ENCODE assay signal across 8 mouse cellular contexts in the genomic region with DNA sequence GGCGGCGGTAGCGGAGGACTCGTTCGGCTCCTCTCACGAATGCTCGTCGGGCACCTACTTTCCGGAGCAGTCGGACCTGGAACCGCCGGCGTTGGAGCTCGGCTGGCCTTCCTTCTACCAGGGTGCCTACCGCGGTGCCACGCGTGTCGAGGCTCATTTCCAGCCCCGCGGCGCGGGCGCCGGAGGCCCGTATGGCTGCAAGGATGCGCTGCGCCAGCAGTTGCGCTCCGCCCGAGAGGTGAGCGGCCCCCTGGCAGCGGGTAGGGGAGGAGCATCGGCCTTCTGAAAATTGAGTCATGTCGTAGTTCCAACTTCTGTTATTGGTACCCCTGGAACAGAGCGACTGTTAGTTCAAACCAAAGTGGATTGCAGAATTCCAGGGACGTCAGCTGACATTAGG. TPM values are rescaled to one million over a fixed set of nuclear protein-coding genes. Genes with fewer than 3 reads are reported as not detected.
DNase-seq lines count a peak whose midpoint lies in the region; ATAC-seq and TF ChIP-seq lines count a peak whose summit lies in the region.

No protein-coding gene starts in this region.

- no peaks in the 10 kb centered on the region for H3K9me3 ChIP-seq in heart, embryonic 11.5 days (replicated peaks; ENCODE audit: control insufficient read depth, low read length)
- H3K9me3 ChIP-seq in ES-Bruce4 (replicated peaks; ENCODE audit: control insufficient read depth, insufficient read depth, low read length, poor library complexity, severe bottlenecking) = no peaks in the 10 kb centered on the region
- no peaks in the 10 kb centered on the region for H3K9me3 ChIP-seq in embryonic facial prominence, embryonic 11.5 days (replicated peaks; ENCODE audit: control insufficient read depth, low read length)
- no peaks in the 10 kb centered on the region for H3K9me3 ChIP-seq in hindbrain, postnatal 0 days (ENCODE audit: low read length)
- H3K9me3 ChIP-seq in stomach, postnatal 0 days (ENCODE audit: control insufficient read depth, low read length) = no peaks in the 10 kb centered on the region

- no peak for TF ChIP-seq EP300 in ES-Bruce4 (IDR thresholded peaks at IDR 0.05; ENCODE audit: insufficient read depth, low read depth, low read length)
- TF ChIP-seq EP300 in stomach, postnatal 0 days (optimal IDR thresholded peaks at IDR 0.05) = no peak

- under 1% methylated on average over 37 of the region's 37 CpGs for WGBS in heart, embryonic 11.5 days (ENCODE audit: insufficient replicate concordance)
- WGBS in embryonic facial prominence, embryonic 11.5 days = 0% methylated on average over 37 of the region's 37 CpGs
- WGBS in hindbrain, postnatal 0 days = under 1% methylated on average over 37 of the region's 37 CpGs
- WGBS in stomach, postnatal 0 days = under 1% methylated on average over 37 of the region's 37 CpGs

- H3K27me3 ChIP-seq in heart, embryonic 11.5 days (ENCODE audit: control insufficient read depth, insufficient read depth, low read length) = no peaks in the 10 kb centered on the region
- H3K27me3 ChIP-seq in ES-Bruce4 (ENCODE audit: control insufficient read depth, insufficient read depth, low read length, poor library complexity, severe bottlenecking) = no peaks in the 10 kb centered on the region
- H3K27me3 ChIP-seq in embryonic facial prominence, embryonic 11.5 days (ENCODE audit: control insufficient read depth, insufficient read depth, low read length) = no peaks in the 10 kb centered on the region
- no peaks in the 10 kb centered on the region for H3K27me3 ChIP-seq in hindbrain, postnatal 0 days (ENCODE audit: insufficient read depth, low read length)
- no peaks in the 10 kb centered on the region for H3K27me3 ChIP-seq in stomach, postnatal 0 days (ENCODE audit: control insufficient read depth, insufficient read depth, low read length)

- peak overlapping the region; percentile 87 for H3K27ac ChIP-seq in heart, embryonic 11.5 days (ENCODE audit: low read depth, low read length)
- no peak overlapping the region for H3K27ac ChIP-seq in ES-Bruce4 (ENCODE audit: insufficient read depth, low read length)
- peak overlapping the region; percentile 57; the same call in 1 of the 2 replicates for H3K27ac ChIP-seq in embryonic facial prominence, embryonic 11.5 days (replicated peaks; ENCODE audit: low read depth, low read length)
- no peak overlapping the region for H3K27ac ChIP-seq in hindbrain, postnatal 0 days
- H3K27ac ChIP-seq in stomach, postnatal 0 days (replicated peaks) = peak overlapping the region; percentile 58

- no peak for DNase-seq in heart, adult 11 months
- peak; percentile 64 for DNase-seq in embryonic facial prominence, embryonic 11.5 days (ENCODE audit: low spot score)
- DNase-seq in hindbrain, postnatal 0 days (ENCODE audit: low spot score) = peak; percentile 34
- peak; percentile 57 for DNase-seq in stomach, postnatal 0 days (ENCODE audit: low spot score)
- no peak for DNase-seq in urinary bladder, adult 2 months (ENCODE audit: low spot score)

- H3K4me2 ChIP-seq in heart, embryonic 11.5 days = peak overlapping the region; percentile 90
- H3K4me2 ChIP-seq in embryonic facial prominence, embryonic 11.5 days (ENCODE audit: low read depth, low read length) = peak overlapping the region; percentile 86
- H3K4me2 ChIP-seq in hindbrain, postnatal 0 days (ENCODE audit: low read depth, low read length) = peak overlapping the region; percentile 99
- peak overlapping the region; percentile 97 for H3K4me2 ChIP-seq in stomach, postnatal 0 days (replicated peaks; ENCODE audit: low read depth)

- TF ChIP-seq CTCF in ES-Bruce4 (IDR thresholded peaks at IDR 0.05; ENCODE audit: low read depth, low read length) = no peak
- no peak for TF ChIP-seq CTCF in hindbrain, postnatal 0 days (IDR thresholded peaks at IDR 0.05; ENCODE audit: low read depth)
- no peak for TF ChIP-seq CTCF in stomach, postnatal 0 days (IDR thresholded peaks at IDR 0.05; ENCODE audit: low read depth)

- H3K4me3 ChIP-seq in heart, embryonic 11.5 days (ENCODE audit: low read depth, low read length) = peak overlapping the region; percentile 84
- peak overlapping the region; percentile 93 for H3K4me3 ChIP-seq in ES-Bruce4 (ENCODE audit: low read depth, low read length)
- H3K4me3 ChIP-seq in embryonic facial prominence, embryonic 11.5 days (ENCODE audit: low read depth, low read length) = peak overlapping the region; percentile 79
- peak overlapping the region; percentile 55 for H3K4me3 ChIP-seq in hindbrain, postnatal 0 days (ENCODE audit: low read length)
- H3K4me3 ChIP-seq in stomach, postnatal 0 days (ENCODE audit: low read depth, low read length) = peak overlapping the region; percentile 63

- H3K9ac ChIP-seq in heart, embryonic 11.5 days (ENCODE audit: low read depth, low read length) = peak overlapping the region; percentile 89
- H3K9ac ChIP-seq in ES-Bruce4 (ENCODE audit: low read depth, poor library complexity, severe bottlenecking) = peak overlapping the region; percentile 90
- peak overlapping the region; percentile 75 for H3K9ac ChIP-seq in embryonic facial prominence, embryonic 11.5 days (replicated peaks; ENCODE audit: low read length)
- peak overlapping the region; percentile 49 for H3K9ac ChIP-seq in hindbrain, postnatal 0 days (replicated peaks; ENCODE audit: low read length)
- peak overlapping the region; percentile 69 for H3K9ac ChIP-seq in stomach, postnatal 0 days (ENCODE audit: low read length)

- no peak for TF ChIP-seq POLR2A in ES-Bruce4 (IDR thresholded peaks at IDR 0.05; ENCODE audit: insufficient read depth, low read length)

- H3K36me3 ChIP-seq in heart, embryonic 11.5 days (ENCODE audit: control insufficient read depth, insufficient read depth, low read length) = no peaks in the 10 kb centered on the region
- H3K36me3 ChIP-seq in ES-Bruce4 (ENCODE audit: control insufficient read depth, insufficient read depth, low read length, poor library complexity, severe bottlenecking) = no peaks in the 10 kb centered on the region
- no peaks in the 10 kb centered on the region; the same call in 1 of the 2 replicates for H3K36me3 ChIP-seq in embryonic facial prominence, embryonic 11.5 days (replicated peaks; ENCODE audit: control insufficient read depth, insufficient read depth, low read depth, low read length)
- H3K36me3 ChIP-seq in hindbrain, postnatal 0 days (ENCODE audit: insufficient read depth, low read length) = no peaks in the 10 kb centered on the region
- H3K36me3 ChIP-seq in stomach, postnatal 0 days (ENCODE audit: control insufficient read depth, insufficient read depth, low read length) = no peaks in the 10 kb centered on the region

- ATAC-seq in heart, embryonic 11.5 days (replicated peaks; ENCODE audit: insufficient number of reproducible peaks, low FRiP score, low TSS enrichment) = peak; percentile 12; the same call in 1 of the 2 replicates
- peak; percentile 12; the same call in 1 of the 2 replicates for ATAC-seq in embryonic facial prominence, embryonic 11.5 days (replicated peaks; ENCODE audit: insufficient number of reproducible peaks, low FRiP score, low TSS enrichment, low read depth)
- ATAC-seq in hindbrain, postnatal 0 days = no peak
- ATAC-seq in megakaryocyte, adult 5-6 weeks (ENCODE audit: poor library complexity, severe bottlenecking) = peak; percentile 35
- ATAC-seq in stomach, postnatal 0 days (ENCODE audit: low FRiP score, low TSS enrichment) = no peak

- H3K4me1 ChIP-seq in heart, embryonic 11.5 days (ENCODE audit: control insufficient read depth, insufficient read depth, low read length) = peaks cover 39% of the 10 kb centered on the region
- peaks cover 4% of the 10 kb centered on the region for H3K4me1 ChIP-seq in ES-Bruce4 (ENCODE audit: control insufficient read depth, insufficient read depth, low read length)
- no peaks in the 10 kb centered on the region; the same call in 1 of the 2 replicates for H3K4me1 ChIP-seq in embryonic facial prominence, embryonic 11.5 days (ENCODE audit: control insufficient read depth, insufficient read depth, low read length)
- peaks cover 17% of the 10 kb centered on the region for H3K4me1 ChIP-seq in hindbrain, postnatal 0 days (ENCODE audit: insufficient read depth, low read length)
- H3K4me1 ChIP-seq in stomach, postnatal 0 days (replicated peaks; ENCODE audit: control insufficient read depth, insufficient read depth) = peaks cover 10% of the 10 kb centered on the region

RNA-seq across cellular contexts. Expression of gene Fam83d, which starts 0.5 kb away (rescaled TPM):
- 50.1 and 54.4 TPM in 2 replicates for polyA plus RNA-seq in heart, embryonic 11.5 days (2014; fragmentation: Nextera tagmentation; extraction: Ambion mirVana)
- 22.4 and 24.7 TPM in 2 replicates for polyA plus RNA-seq in ES-Bruce4 (2011; ENCODE audit: insufficient read depth, insufficient read length, low read depth, missing spikeins)
- 47.1 and 54.1 TPM in 2 replicates for polyA plus RNA-seq in embryonic facial prominence, embryonic 11.5 days (2014; fragmentation: Nextera tagmentation; extraction: Ambion mirVana)
- 12.0 and 18.8 TPM in 2 replicates for total RNA-seq in hindbrain, postnatal 0 days (2014; rRNA removed)
- polyA plus RNA-seq in hindbrain, postnatal 0 days (2015; fragmentation: Nextera tagmentation; extraction: Ambion mirVana) = 6.7 and 9.2 TPM in 2 replicates
- 9.5 and 10.3 TPM in 2 replicates for total RNA-seq in megakaryocyte, adult 5-6 weeks (2015)
- 8.1 and 10.6 TPM in 2 replicates for total RNA-seq in megakaryocyte, adult 5-6 weeks (2017)
- 61.1 and 61.3 TPM in 2 replicates for polyA plus RNA-seq in stomach, postnatal 0 days (2015; fragmentation: Nextera tagmentation; extraction: Ambion mirVana)
- 19.3 and 23.7 TPM in 2 replicates for polyA plus RNA-seq in urinary bladder, adult 2 months (2012; rRNA removed)

RNA-seq across cellular contexts. Expression of gene Dhx35, which starts 26.3 kb away (rescaled TPM):
- polyA plus RNA-seq in heart, embryonic 11.5 days (2014; fragmentation: Nextera tagmentation; extraction: Ambion mirVana) = 14.2 and 15.3 TPM in 2 replicates
- 55.5 and 62.7 TPM in 2 replicates for polyA plus RNA-seq in ES-Bruce4 (2011; ENCODE audit: insufficient read depth, insufficient read length, low read depth, missing spikeins)
- polyA plus RNA-seq in embryonic facial prominence, embryonic 11.5 days (2014; fragmentation: Nextera tagmentation; extraction: Ambion mirVana) = 15.6 and 16.8 TPM in 2 replicates
- 23.8 and 30.7 TPM in 2 replicates for total RNA-seq in hindbrain, postnatal 0 days (2014; rRNA removed)
- polyA plus RNA-seq in hindbrain, postnatal 0 days (2015; fragmentation: Nextera tagmentation; extraction: Ambion mirVana) = 10.0 and 10.8 TPM in 2 replicates
- 8.4 and 12.4 TPM in 2 replicates for total RNA-seq in megakaryocyte, adult 5-6 weeks (2015)
- total RNA-seq in megakaryocyte, adult 5-6 weeks (2017) = 10.2 and 10.4 TPM in 2 replicates
- 5.6 and 6.5 TPM in 2 replicates for polyA plus RNA-seq in stomach, postnatal 0 days (2015; fragmentation: Nextera tagmentation; extraction: Ambion mirVana)
- polyA plus RNA-seq in urinary bladder, adult 2 months (2012; rRNA removed) = 18.0 and 18.4 TPM in 2 replicates

Comparison
In these comparisons a context has a peak if more than half of its experiments do, and no peak if none do; other contexts are left out.
1. ATAC-seq: peak in heart, embryonic 11.5 days (single experiment), embryonic facial prominence, embryonic 11.5 days (single experiment) and megakaryocyte, adult 5-6 weeks (single experiment); none in hindbrain, postnatal 0 days (single experiment) and stomach, postnatal 0 days (single experiment).
2. H3K27ac ChIP-seq: peak in heart, embryonic 11.5 days (single experiment), embryonic facial prominence, embryonic 11.5 days (single experiment) and stomach, postnatal 0 days (single experiment); none in ES-Bruce4 (single experiment) and hindbrain, postnatal 0 days (single experiment).
3. DNase-seq: peak in embryonic facial prominence, embryonic 11.5 days (single experiment), hindbrain, postnatal 0 days (single experiment) and stomach, postnatal 0 days (single experiment); none in heart, adult 11 months (single experiment) and urinary bladder, adult 2 months (single experiment).
4. Peak in every context shown above with its lines, with median percentiles within 50 percentile points of each other: H3K4me2 ChIP-seq, H3K4me3 ChIP-seq and H3K9ac ChIP-seq.